Mouse (Mus musculus) liver, embryonic 16.5 days (tissue): Measurements from ENCODE around the gene Atat1. TPM values are rescaled to one million over a fixed set of nuclear protein-coding genes. Genes with fewer than 3 reads are reported as not detected.

ENCODE experiments used
- ATAC-seq: fragments of 200-750 bp; cut with Nextera tagmentation; 2 replicates; pipeline ENCODE4 v1.8.0; 2017; ENCODE audit warnings: low read depth, mild to moderate bottlenecking, moderate number of reproducible peaks, moderate library complexity
- H3K27ac ChIP-seq: fragments of 300-500 bp; sonication (generic); 2 replicates; pipeline ENCODE4 v1.5.1; 2014; ENCODE audit warnings: mild to moderate bottlenecking, low read length
- H3K27me3 ChIP-seq: fragments of 300-500 bp; sonication (generic); 2 replicates; pipeline ENCODE4 v1.6.1; 2014; ENCODE audit warnings: low read depth, low read length, mixed read lengths; ENCODE audit not compliant: control insufficient read depth, insufficient read depth
- H3K36me3 ChIP-seq: fragments of 300-500 bp; sonication (generic); 2 replicates; pipeline ENCODE4 v1.6.1; 2014; ENCODE audit warnings: mild to moderate bottlenecking; ENCODE audit not compliant: control insufficient read depth, insufficient read depth
- H3K4me1 ChIP-seq: fragments of 300-500 bp; sonication (generic); 2 replicates; pipeline ENCODE4 v1.6.1; 2014; ENCODE audit warnings: low read depth, low read length, mixed read lengths; ENCODE audit not compliant: control insufficient read depth
- H3K4me2 ChIP-seq: fragments of 300-500 bp; sonication (generic); 2 replicates; pipeline ENCODE4 v1.6.1; 2014; ENCODE audit warnings: low read depth, low read length, mixed read lengths
- H3K4me3 ChIP-seq: fragments of 300-500 bp; sonication (generic); 2 replicates; pipeline ENCODE4 v1.5.1; 2014; ENCODE audit warnings: low read depth, mild to moderate bottlenecking, low read length
- H3K9ac ChIP-seq: fragments of 300-500 bp; sonication (generic); 2 replicates; pipeline ENCODE4 v1.6.1; 2014; ENCODE audit warnings: low read depth, low read length
- H3K9me3 ChIP-seq: fragments of 300-500 bp; sonication (generic); replicated peaks from 2 replicates; pipeline ENCODE4 v1.6.1; 2016; ENCODE audit warnings: low read length; ENCODE audit not compliant: control insufficient read depth
- WGBS: fragments of 180-500 bp; shearing (Covaris S2); extraction: QIAGEN DNeasy Blood & Tissue Kit; methylation state at CpG from one replicate; pipeline ENCODE4 v1.1.7; 2014; ENCODE audit not compliant: insufficient replicate concordance; 5-methylcytosine and 5-hydroxymethylcytosine counted together
- polyA plus RNA-seq: library from polyadenylated mRNA; unstranded; fragments of >200 nt; fragmentation: Nextera tagmentation; extraction: Ambion mirVana; gene quantifications from 2 replicates; pipeline ENCODE4 v1.2.1, GENCODE M21; 2015

Gene Atat1
- polyA plus RNA-seq, 1 experiment from 2014 or later, result 7.4 TPM

- Histone ChIP-seq H3K9ac (no peak overlapping the region), H3K27me3 (peaks cover 48% of the 10 kb centered on the region), H3K4me2 (peak overlapping the region; percentile 42), H3K9me3 (peaks cover 2% of the 10 kb centered on the region; the same call in 1 of the 2 replicates), H3K27ac (peak overlapping the region; percentile 78), H3K4me3 (peak overlapping the region; percentile 57), H3K4me1 (peaks cover 39% of the 10 kb centered on the region), H3K36me3 (peaks cover 3% of the 10 kb centered on the region; the same call in 1 of the 2 replicates)
- WGBS, result 19% methylated on average over 9 of the region's 9 CpGs
- ATAC-seq, result peak; percentile 20
Measured at GRCm38 (mm10) chr17:35870151-35870883, 39.6 kb downstream of the Atat1 start.

- Histone ChIP-seq H3K27me3 (peaks cover 56% of the 10 kb centered on the region), H3K9ac (peak overlapping the region; percentile 54), H3K4me2 (peak overlapping the region; percentile 42), H3K4me3 (peak overlapping the region; percentile 57), H3K4me1 (peaks cover 40% of the 10 kb centered on the region), H3K9me3 (peaks cover 2% of the 10 kb centered on the region; the same call in 1 of the 2 replicates), H3K36me3 (peaks cover 3% of the 10 kb centered on the region; the same call in 1 of the 2 replicates), H3K27ac (peak overlapping the region; percentile 78)
- peak; percentile 68 for ATAC-seq
- 8% methylated on average over 7 of the region's 7 CpGs for WGBS
Measured at GRCm38 (mm10) chr17:35869346-35870067, 40.4 kb downstream of the Atat1 start.

GRCm38 (mm10) chr17:35868961-35869345, 40.9 kb downstream of the Atat1 start:
- Histone ChIP-seq H3K9ac (peak overlapping the region; percentile 54), H3K4me1 (peaks cover 35% of the 10 kb centered on the region), H3K27me3 (peaks cover 62% of the 10 kb centered on the region), H3K36me3 (peaks cover 3% of the 10 kb centered on the region; the same call in 1 of the 2 replicates), H3K9me3 (peaks cover 2% of the 10 kb centered on the region; the same call in 1 of the 2 replicates), H3K27ac (peak overlapping the region; percentile 78), H3K4me3 (peak overlapping the region; percentile 57), H3K4me2 (peak overlapping the region; percentile 42)
- ATAC-seq, result no peak
- 3% methylated on average over 7 of the region's 7 CpGs for WGBS

- Histone ChIP-seq H3K9me3 (peaks cover 2% of the 10 kb centered on the region; the same call in 1 of the 2 replicates), H3K27ac (peak overlapping the region; percentile 78), H3K9ac (peak overlapping the region; percentile 54), H3K27me3 (peaks cover 62% of the 10 kb centered on the region), H3K36me3 (peaks cover 3% of the 10 kb centered on the region; the same call in 1 of the 2 replicates), H3K4me3 (peak overlapping the region; percentile 57), H3K4me1 (peaks cover 28% of the 10 kb centered on the region), H3K4me2 (peak overlapping the region; percentile 42)
- no peak for ATAC-seq
- 11% methylated on average over 17 of the region's 17 CpGs for whole genome bisulfite sequencing
Measured at GRCm38 (mm10) chr17:35868165-35868820, 41.6 kb downstream of the Atat1 start.

- Histone ChIP-seq H3K9me3 (peaks cover 2% of the 10 kb centered on the region; the same call in 1 of the 2 replicates), H3K4me1 (peaks cover 24% of the 10 kb centered on the region), H3K4me3 (peak overlapping the region; percentile 57), H3K27me3 (peaks cover 62% of the 10 kb centered on the region), H3K36me3 (peaks cover 3% of the 10 kb centered on the region; the same call in 1 of the 2 replicates), H3K4me2 (peak overlapping the region; percentile 79), H3K27ac (peak overlapping the region; percentile 78), H3K9ac (peak overlapping the region; percentile 52)
- ATAC-seq, result no peak
- WGBS, result 5% methylated on average over 26 of the region's 26 CpGs
Measured at GRCm38 (mm10) chr17:35866911-35867890, 42.7 kb downstream of the Atat1 start.

GRCm38 (mm10) chr17:35866281-35866831, 43.5 kb downstream of the Atat1 start:
- peaks cover 3% of the 10 kb centered on the region; the same call in 1 of the 2 replicates for H3K36me3 ChIP-seq
- H3K27me3 ChIP-seq, result peaks cover 62% of the 10 kb centered on the region
- peak; percentile 10; the same call in 1 of the 2 replicates for ATAC-seq
- H3K4me2 ChIP-seq, result peak overlapping the region; percentile 79
- peak overlapping the region; percentile 52 for H3K9ac ChIP-seq
- WGBS, result 0% methylated on average over 37 of the region's 38 CpGs
- peak overlapping the region; percentile 57 for H3K4me3 ChIP-seq
- H3K4me1 ChIP-seq, result peaks cover 27% of the 10 kb centered on the region
- H3K27ac ChIP-seq, result peak overlapping the region; percentile 78
- peaks cover 2% of the 10 kb centered on the region; the same call in 1 of the 2 replicates for H3K9me3 ChIP-seq

GRCm38 (mm10) chr17:35865481-35866280, 44.2 kb downstream of the Atat1 start, which contains the start of gene Ppp1r18:
TSS of gene Ppp1r18 (plus strand) at chr17:35865593.
- peak within 1 kb of the TSS; percentile 78 for H3K27ac ChIP-seq

More at GRCm38 (mm10) chr17:35865481-35866280, 44.2 kb downstream of the Atat1 start, which contains the start of gene Ppp1r18:
- Histone ChIP-seq H3K4me3 (peak within 1 kb of the TSS; percentile 57), H3K36me3 (no peaks in the 10 kb centered on the region), H3K4me1 (peaks cover 29% of the 10 kb centered on the region), H3K9me3 (no peaks in the 10 kb centered on the region), H3K9ac (peak within 1 kb of the TSS; percentile 52), H3K4me2 (peak within 1 kb of the TSS; percentile 79), H3K27me3 (peaks cover 61% of the 10 kb centered on the region)
- no peak for ATAC-seq
- under 1% methylated on average over 45 of the region's 48 CpGs for WGBS
